Mouse (Mus musculus): ENCODE results near the gene Stoml2. TPM values are rescaled to one million over a fixed set of nuclear protein-coding genes. Genes with fewer than 3 reads are reported as not detected.
A peak's percentile ranks its signal among the peaks of the same experiment; 100 is the strongest.

The Stoml2 gene
- total and polyA plus RNA-seq, 2 experiments from 2014 or later = 77.9 to 171 TPM

DNA sequence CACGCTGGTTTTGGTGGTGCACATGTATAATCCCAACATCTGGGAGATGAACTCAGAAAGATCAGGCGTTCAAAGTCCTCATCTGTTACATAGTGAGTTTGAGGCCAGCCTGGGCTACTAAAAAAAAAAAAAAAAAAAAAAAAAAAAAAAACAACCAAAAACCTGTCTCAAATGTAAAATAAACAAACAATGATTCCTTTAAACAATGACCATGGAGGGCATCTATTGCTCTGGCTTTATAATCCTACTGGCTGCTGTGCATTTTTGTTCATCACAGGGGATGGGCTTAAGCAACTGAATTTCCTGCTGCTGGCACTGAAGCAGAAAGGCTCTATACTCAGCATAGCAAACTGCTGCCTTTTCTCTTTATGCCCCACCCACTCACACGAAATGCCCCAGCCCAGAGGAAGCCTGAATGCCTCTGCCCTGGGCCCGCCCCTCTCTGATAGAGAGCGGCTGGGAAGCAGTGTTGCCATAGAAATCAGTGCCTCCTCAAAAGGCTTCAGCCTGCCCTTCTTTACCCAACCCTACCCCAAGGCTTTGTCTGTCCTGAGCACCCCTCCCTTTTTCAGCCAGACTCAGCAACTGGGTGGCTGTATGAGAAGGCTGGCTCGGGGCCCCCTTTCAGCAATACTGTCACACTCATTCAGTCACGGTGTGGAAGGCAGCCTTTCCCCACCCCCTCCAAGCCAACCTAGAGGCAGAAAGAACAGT is 12.3 kb upstream of the Stoml2 start:
- DNase-seq (ENCODE audit: low spot score) = peak; percentile 77
- WGBS = 21% methylated on average over 7 of the region's 7 CpGs
- H3K4me3 ChIP-seq (ENCODE audit: low read depth, low read length) = no peak overlapping the region

GRCm38 (mm10) chr4:43040881-43041547 is 9.5 kb upstream of the Stoml2 start:
- TF ChIP-seq EP300 (IDR thresholded peaks at IDR 0.05; ENCODE audit: low read depth) (no peak), CTCF (IDR thresholded peaks at IDR 0.05; ENCODE audit: low read depth) (no peak)
- no peak for ATAC-seq (ENCODE audit: insufficient read depth, low read depth)
- 53% methylated on average over 9 of the region's 9 CpGs for WGBS
- Histone ChIP-seq H3K27ac (ENCODE audit: low read depth) (no peak overlapping the region), H3K27me3 (ENCODE audit: control insufficient read depth, insufficient read depth, low read length) (no peaks in the 10 kb centered on the region), H3K9me3 (replicated peaks; ENCODE audit: control insufficient read depth, low read length) (no peaks in the 10 kb centered on the region), H3K4me1 (ENCODE audit: control insufficient read depth, insufficient read depth) (peaks cover 36% of the 10 kb centered on the region), H3K4me2 (ENCODE audit: low read depth, low read length) (no peak overlapping the region), H3K4me3 (ENCODE audit: low read depth, low read length) (no peak overlapping the region), H3K36me3 (replicated peaks; ENCODE audit: control insufficient read depth, insufficient read depth, low read length) (peaks cover 7% of the 10 kb centered on the region), H3K9ac (replicated peaks; ENCODE audit: low read depth, low read length) (no peak overlapping the region)
- DNase-seq (ENCODE audit: low spot score) = no peak

More for the DNA sequence above, 12.3 kb upstream of the Stoml2 start:
- H3K27ac ChIP-seq (ENCODE audit: low read depth) = peak overlapping the region; percentile 79
- ATAC-seq (ENCODE audit: insufficient read depth, low read depth) = no peak
- H3K4me1 ChIP-seq (ENCODE audit: control insufficient read depth, insufficient read depth) = peaks cover 22% of the 10 kb centered on the region
- H3K9me3 ChIP-seq (replicated peaks; ENCODE audit: control insufficient read depth, low read length) = no peaks in the 10 kb centered on the region
- H3K27me3 ChIP-seq (ENCODE audit: control insufficient read depth, insufficient read depth, low read length) = no peaks in the 10 kb centered on the region
- no peaks in the 10 kb centered on the region for H3K36me3 ChIP-seq (replicated peaks; ENCODE audit: control insufficient read depth, insufficient read depth, low read length)
- H3K4me2 ChIP-seq (ENCODE audit: low read depth, low read length) = peak overlapping the region; percentile 94; the same call in 1 of the 2 replicates
- no peak overlapping the region for H3K9ac ChIP-seq (replicated peaks; ENCODE audit: low read depth, low read length)
- TF ChIP-seq EP300 (IDR thresholded peaks at IDR 0.05; ENCODE audit: low read depth) (no peak), CTCF (IDR thresholded peaks at IDR 0.05; ENCODE audit: low read depth) (no peak)

GRCm38 (mm10) chr4:43040114-43040572 is 8.6 kb upstream of the Stoml2 start:
- H3K4me1 ChIP-seq (ENCODE audit: control insufficient read depth, insufficient read depth) = peaks cover 34% of the 10 kb centered on the region
- peak overlapping the region; percentile 99 for H3K4me2 ChIP-seq (ENCODE audit: low read depth, low read length)
- peak overlapping the region; percentile 88 for H3K27ac ChIP-seq (ENCODE audit: low read depth)
- H3K27me3 ChIP-seq (ENCODE audit: control insufficient read depth, insufficient read depth, low read length) = no peaks in the 10 kb centered on the region
- peak; percentile 97 for ATAC-seq (ENCODE audit: insufficient read depth, low read depth)
- peak overlapping the region; percentile 91 for H3K9ac ChIP-seq (replicated peaks; ENCODE audit: low read depth, low read length)
- peaks cover 15% of the 10 kb centered on the region for H3K36me3 ChIP-seq (replicated peaks; ENCODE audit: control insufficient read depth, insufficient read depth, low read length)
- no peaks in the 10 kb centered on the region for H3K9me3 ChIP-seq (replicated peaks; ENCODE audit: control insufficient read depth, low read length)
- DNase-seq (ENCODE audit: low spot score) = peak; percentile 99
- H3K4me3 ChIP-seq (ENCODE audit: low read depth, low read length) = peak overlapping the region; percentile 89
- TF ChIP-seq EP300 (IDR thresholded peaks at IDR 0.05; ENCODE audit: low read depth) = peak; percentile 74
- no peak; the same call in 1 of the 2 replicates for TF ChIP-seq CTCF (IDR thresholded peaks at IDR 0.05; ENCODE audit: low read depth)
- 1% methylated on average over 25 of the region's 25 CpGs for WGBS

GRCm38 (mm10) chr4:43039609-43040008 is 8.1 kb upstream of the Stoml2 start:
- Histone ChIP-seq H3K9ac (replicated peaks; ENCODE audit: low read depth, low read length) (peak overlapping the region; percentile 91), H3K4me1 (ENCODE audit: control insufficient read depth, insufficient read depth) (peaks cover 29% of the 10 kb centered on the region), H3K27ac (ENCODE audit: low read depth) (peak overlapping the region; percentile 88), H3K9me3 (replicated peaks; ENCODE audit: control insufficient read depth, low read length) (no peaks in the 10 kb centered on the region), H3K36me3 (replicated peaks; ENCODE audit: control insufficient read depth, insufficient read depth, low read length) (peaks cover 19% of the 10 kb centered on the region), H3K27me3 (ENCODE audit: control insufficient read depth, insufficient read depth, low read length) (no peaks in the 10 kb centered on the region), H3K4me3 (ENCODE audit: low read depth, low read length) (peak overlapping the region; percentile 89), H3K4me2 (ENCODE audit: low read depth, low read length) (peak overlapping the region; percentile 99)
- DNase-seq (ENCODE audit: low spot score) = no peak
- ATAC-seq (ENCODE audit: insufficient read depth, low read depth) = peak; percentile 15
- WGBS = under 1% methylated on average over 11 of the region's 11 CpGs
- TF ChIP-seq CTCF (IDR thresholded peaks at IDR 0.05; ENCODE audit: low read depth) (no peak), EP300 (IDR thresholded peaks at IDR 0.05; ENCODE audit: low read depth) (no peak)

DNA sequence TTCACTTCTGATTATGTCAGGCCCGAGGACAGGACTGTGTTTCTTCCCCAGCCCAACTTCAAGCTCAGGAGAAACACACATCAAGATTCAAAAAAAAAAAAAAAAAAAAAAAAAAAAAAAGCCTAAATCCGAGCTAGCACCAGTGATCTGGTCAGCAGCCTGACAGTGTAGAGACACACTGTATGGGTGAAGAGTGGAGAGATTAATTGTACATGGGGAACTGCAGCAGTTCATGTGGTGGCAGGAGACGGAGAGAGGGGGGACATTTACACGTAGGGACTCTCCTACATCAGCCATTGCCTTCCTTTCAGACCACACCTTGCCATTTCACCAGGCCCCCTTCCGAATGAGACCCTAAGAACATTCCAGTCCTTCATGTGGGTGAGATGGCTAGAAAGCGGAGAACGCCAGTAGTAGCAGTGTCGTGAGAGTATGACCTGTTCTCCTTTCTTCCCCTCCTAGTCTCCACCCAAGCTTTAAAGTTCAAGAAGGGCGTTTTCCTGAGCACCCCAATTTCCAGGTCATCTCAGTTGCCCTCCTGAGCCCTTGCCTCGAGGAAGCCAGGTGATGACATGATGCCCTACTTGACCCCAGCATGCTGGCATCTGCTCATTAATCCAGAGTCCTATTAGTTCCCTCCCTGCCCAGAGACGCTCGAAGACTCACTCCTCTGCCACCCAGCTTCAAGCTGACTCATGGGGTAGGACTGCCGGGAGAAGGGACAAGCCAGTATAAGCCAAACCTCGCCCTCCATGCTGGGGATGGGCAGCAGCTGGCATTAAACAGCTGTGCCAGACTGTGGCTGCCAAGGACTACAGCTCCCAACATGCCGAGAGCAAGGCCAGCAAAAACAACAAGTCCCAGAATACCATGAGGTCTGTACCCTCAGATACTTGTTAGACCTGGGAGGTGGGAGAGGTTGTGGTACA is 7.3 kb upstream of the Stoml2 start:
- peak overlapping the region; percentile 99 for H3K4me2 ChIP-seq (ENCODE audit: low read depth, low read length)
- 44% methylated on average over 15 of the region's 15 CpGs for WGBS
- peak; percentile 30 for DNase-seq (ENCODE audit: low spot score)

More for the DNA sequence above, 7.3 kb upstream of the Stoml2 start:
- Histone ChIP-seq H3K9me3 (replicated peaks; ENCODE audit: control insufficient read depth, low read length) (no peaks in the 10 kb centered on the region), H3K27me3 (ENCODE audit: control insufficient read depth, insufficient read depth, low read length) (no peaks in the 10 kb centered on the region), H3K36me3 (replicated peaks; ENCODE audit: control insufficient read depth, insufficient read depth, low read length) (peaks cover 26% of the 10 kb centered on the region), H3K27ac (ENCODE audit: low read depth) (peak overlapping the region; percentile 88), H3K9ac (replicated peaks; ENCODE audit: low read depth, low read length) (peak overlapping the region; percentile 91), H3K4me1 (ENCODE audit: control insufficient read depth, insufficient read depth) (peaks cover 23% of the 10 kb centered on the region), H3K4me3 (ENCODE audit: low read depth, low read length) (peak overlapping the region; percentile 89)
- TF ChIP-seq EP300 (IDR thresholded peaks at IDR 0.05; ENCODE audit: low read depth) = no peak
- TF ChIP-seq CTCF (IDR thresholded peaks at IDR 0.05; ENCODE audit: low read depth) = no peak
- 0 out of 2 replicates have a peak, but pooled peaks have one; percentile 3 for ATAC-seq (ENCODE audit: insufficient read depth, low read depth)
